Mouse (Mus musculus): Measurements from ENCODE around the gene LTO1.
A peak's percentile ranks its signal among the peaks of the same experiment; 100 is the strongest.

The LTO1 gene

DNA sequence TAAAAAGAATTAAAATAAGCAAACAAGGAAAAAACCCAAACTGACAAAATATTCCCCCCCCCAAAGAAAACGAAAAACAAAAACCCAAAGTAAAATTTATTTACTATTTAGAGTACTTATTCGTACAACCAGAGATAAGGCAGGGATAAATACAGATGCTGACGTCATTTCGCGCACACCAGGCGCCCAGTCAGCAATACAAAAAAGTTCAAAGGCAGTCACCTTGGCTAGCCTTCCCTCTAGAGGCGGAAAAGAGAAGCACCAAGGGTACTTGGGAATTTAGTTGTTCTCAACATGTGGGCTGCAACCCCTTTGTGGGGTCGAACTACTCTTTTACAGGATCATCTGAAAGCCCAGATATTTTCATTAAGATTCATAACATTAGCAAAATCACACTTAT lies 7.1 kb upstream of the LTO1 start:
- DNase-seq (ENCODE audit: low read depth, low spot score), result no peak

DNA sequence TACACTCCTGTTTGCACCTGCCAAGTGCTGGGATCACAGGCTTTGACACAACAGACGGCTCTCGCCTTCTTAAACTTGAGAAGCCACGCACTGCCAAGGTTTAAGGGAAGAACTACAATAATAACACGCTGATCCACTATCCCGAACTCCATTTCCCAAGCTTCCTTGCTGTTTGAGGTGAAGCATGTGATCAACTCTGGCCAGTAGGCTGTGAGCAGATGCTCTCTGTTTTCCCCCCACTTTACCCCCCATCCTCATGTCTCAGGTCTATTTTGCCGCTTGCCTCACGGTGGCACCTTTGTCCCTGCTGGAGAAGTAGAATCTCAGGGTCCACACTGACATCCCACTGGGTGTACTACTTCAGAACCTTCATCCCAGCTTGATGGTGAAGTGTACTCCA lies 6.2 kb upstream of the LTO1 start:
- peak; percentile 91 for DNase-seq (ENCODE audit: low read depth, low spot score)

DNA sequence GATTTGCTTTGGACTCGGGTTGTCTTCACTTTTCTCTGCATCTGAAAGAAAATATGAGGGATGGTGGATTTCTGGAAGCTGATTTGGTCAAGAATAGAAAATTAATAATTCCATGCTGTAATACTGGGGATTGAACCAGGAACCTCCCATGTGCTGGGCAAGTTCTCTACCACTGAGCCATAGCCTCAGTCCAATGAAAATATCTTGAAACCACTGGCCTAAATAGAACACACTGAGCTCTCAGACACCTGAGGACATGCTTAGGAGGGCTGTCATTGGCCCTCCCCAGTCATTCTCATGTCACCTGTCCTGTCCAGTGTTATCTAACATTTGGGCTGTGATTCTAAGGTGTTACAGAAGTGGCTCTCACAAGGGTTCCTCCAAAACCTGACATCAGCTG lies 3.8 kb upstream of the LTO1 start:
- peak; percentile 74 for DNase-seq (ENCODE audit: low read depth, low spot score)

GRCm38 (mm10) chr7:144912897-144913296 lies 2.0 kb upstream of the LTO1 start:
- peak; percentile 94 for DNase-seq (ENCODE audit: low read depth, low spot score)

GRCm38 (mm10) chr7:144914296-144914947 lies 478 bp upstream of the LTO1 start:
- peak; percentile 90 for DNase-seq (ENCODE audit: low read depth, low spot score)

- no peak for DNase-seq (ENCODE audit: low read depth, low spot score)
Observed at GRCm38 (mm10) chr7:144918823-144919222, 3.9 kb downstream of the LTO1 start.

GRCm38 (mm10) chr7:144927591-144927990 lies 12.7 kb downstream of the LTO1 start:
- no peak for DNase-seq (ENCODE audit: low read depth, low spot score)

- no peak for DNase-seq (ENCODE audit: low read depth, low spot score)
Observed at GRCm38 (mm10) chr7:144928009-144928888, 13.3 kb downstream of the LTO1 start.

- no peak for DNase-seq (ENCODE audit: low read depth, low spot score)
Observed at GRCm38 (mm10) chr7:144928889-144929210, 13.9 kb downstream of the LTO1 start.

DNA sequence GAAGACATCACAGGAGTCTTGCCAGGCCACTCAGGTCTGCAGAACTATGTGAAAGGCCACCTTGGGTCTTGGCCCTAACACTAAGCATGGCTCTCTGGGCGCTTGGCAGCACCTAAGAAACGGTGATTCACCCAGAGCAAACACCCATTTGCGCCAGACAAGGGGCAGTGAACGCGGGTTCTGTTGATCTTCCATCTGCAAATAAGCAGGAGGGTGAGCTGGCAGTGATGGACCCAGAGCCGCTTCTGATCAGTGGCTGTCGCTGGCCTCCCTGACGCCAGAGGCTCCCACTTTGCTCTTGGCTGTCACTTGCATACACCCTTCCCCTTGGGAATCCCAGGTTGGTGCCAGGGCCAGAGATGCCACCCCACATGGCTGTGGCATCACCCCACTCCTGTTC lies 14.6 kb downstream of the LTO1 start:
- DNase-seq (ENCODE audit: low read depth, low spot score), result no peak

GRCm38 (mm10) chr7:144929931-144930330 lies 15.0 kb downstream of the LTO1 start:
- no peak for DNase-seq (ENCODE audit: low read depth, low spot score)

- peak; percentile 67 for DNase-seq (ENCODE audit: low read depth, low spot score)
Observed at GRCm38 (mm10) chr7:144931778-144932177, 16.9 kb downstream of the LTO1 start.

GRCm38 (mm10) chr7:144932389-144932937 lies 17.6 kb downstream of the LTO1 start:
- no peak for DNase-seq (ENCODE audit: low read depth, low spot score)

DNA sequence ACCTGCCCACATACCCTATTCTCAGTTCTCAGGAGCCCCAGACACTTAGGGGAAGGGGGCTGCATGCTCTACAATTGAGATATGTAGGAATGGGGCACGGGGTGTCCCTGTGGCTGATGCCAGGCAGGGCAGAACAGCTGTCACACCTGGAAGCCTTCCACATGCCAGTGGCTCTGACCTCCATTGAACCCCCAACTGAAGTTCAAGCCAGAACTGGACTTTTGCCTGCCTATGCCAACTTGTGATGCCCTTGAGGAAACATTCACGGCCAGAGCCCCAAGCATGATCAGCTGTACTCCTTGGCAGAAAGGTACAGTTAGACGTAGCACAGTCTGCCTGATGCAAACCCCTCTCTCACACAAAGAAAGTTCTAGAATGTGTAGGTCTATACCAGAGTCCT lies 18.4 kb downstream of the LTO1 start:
- no peak for DNase-seq (ENCODE audit: low read depth, low spot score)

- DNase-seq (ENCODE audit: low read depth, low spot score), result no peak
Observed at GRCm38 (mm10) chr7:144933796-144934195, 18.9 kb downstream of the LTO1 start.

DNA sequence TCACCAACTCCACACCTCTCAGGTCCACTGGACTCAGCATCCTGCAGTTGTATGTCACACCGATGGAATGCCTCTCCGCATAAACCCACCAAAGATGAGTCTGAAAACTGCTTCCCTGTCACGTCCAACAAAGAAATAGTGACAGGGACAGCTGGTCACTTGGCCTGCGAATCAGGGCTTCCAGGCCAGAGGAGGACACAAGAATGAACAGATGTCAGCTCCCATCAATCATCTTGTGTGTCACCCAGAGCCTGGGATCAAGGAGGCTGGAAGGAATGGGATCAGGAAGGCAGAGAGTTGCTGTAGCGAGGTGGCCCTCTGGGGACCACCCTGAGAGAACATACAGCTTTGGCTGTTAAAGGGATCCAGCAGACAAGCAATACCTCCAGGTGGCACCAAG lies 20.0 kb downstream of the LTO1 start:
- no peak for DNase-seq (ENCODE audit: low read depth, low spot score)

DNA sequence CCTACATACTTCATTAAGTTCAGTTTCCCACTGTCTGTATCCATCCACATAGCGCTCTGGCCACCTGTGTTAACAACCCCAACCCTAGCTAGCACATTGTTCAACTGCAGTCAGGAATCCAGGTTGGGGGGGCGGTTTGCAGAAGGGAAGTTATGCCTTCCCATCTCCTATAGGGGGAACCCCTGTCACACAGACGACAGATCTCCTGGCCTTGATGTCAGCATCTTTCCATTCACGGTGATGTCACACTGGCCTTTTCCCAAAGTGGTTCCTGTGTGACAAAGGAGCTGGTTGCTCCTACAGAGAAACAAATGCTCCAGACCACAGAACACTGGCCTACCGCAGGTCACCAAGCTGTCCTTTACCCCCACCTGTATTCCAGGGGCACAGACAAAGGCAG lies 20.7 kb downstream of the LTO1 start:
- peak; percentile 94 for DNase-seq (ENCODE audit: low read depth, low spot score)

DNA sequence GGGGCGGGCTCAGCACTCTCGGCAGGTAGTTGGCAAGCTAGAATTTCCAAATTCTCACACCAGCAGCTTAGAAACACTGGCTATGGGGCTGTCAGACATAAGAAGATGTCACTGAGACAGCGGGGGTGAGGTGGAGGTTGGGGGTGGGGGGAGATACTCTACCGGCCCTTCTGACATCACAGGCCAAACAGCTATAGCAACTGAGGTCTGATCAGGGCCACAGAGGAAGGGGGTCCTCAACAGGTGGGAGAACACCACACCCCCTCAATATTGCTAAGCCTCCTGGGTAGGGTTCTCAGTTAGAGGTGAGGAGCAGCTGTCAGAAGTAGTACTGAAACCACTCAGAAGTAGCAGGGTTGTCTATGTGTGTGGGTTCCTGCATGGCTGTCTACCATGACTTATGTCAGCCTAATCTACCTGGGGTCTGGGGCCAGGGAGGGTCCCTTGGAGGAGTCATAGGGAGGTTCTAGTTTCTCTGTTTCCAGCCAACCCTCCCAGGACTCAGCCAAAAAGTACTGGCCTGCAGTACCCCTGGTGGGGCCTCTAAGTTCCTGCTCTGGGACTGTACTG lies 21.5 kb downstream of the LTO1 start:
- no peak for DNase-seq (ENCODE audit: low read depth, low spot score)

GRCm38 (mm10) chr7:144937490-144937889 lies 22.6 kb downstream of the LTO1 start:
- peak; percentile 91 for DNase-seq (ENCODE audit: low read depth, low spot score)

DNA sequence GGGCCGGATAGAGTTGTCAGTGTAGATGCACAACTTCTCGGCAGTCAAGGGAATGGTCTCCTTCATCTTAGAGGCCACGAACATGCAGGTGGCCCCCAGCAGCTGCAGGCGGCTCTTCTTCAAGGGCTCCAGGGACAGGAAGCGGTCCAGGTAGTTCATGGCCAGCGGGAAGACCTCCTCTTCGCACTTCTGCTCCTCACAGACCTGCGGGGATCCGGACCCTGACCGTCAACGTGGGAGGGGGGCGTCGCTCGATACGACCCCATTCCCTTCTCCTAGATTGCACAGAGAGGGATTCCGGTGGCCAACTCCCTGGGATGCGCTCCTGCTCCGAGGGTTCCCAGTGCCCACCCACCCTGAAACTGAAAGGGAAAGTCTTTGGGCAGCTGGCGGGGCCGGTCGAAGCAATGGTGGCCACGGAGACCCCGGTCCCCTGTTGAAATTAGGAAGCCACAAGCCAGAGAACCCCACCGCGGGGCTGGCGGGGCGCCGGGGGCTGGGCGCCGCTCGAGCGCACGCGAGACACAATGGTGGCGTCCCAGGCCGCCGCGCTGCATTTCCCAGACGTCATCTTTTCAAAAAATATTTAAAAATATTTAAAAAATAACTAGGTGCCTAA lies 23.1 kb downstream of the LTO1 start:
- DNase-seq (ENCODE audit: low read depth, low spot score), result no peak

DNA sequence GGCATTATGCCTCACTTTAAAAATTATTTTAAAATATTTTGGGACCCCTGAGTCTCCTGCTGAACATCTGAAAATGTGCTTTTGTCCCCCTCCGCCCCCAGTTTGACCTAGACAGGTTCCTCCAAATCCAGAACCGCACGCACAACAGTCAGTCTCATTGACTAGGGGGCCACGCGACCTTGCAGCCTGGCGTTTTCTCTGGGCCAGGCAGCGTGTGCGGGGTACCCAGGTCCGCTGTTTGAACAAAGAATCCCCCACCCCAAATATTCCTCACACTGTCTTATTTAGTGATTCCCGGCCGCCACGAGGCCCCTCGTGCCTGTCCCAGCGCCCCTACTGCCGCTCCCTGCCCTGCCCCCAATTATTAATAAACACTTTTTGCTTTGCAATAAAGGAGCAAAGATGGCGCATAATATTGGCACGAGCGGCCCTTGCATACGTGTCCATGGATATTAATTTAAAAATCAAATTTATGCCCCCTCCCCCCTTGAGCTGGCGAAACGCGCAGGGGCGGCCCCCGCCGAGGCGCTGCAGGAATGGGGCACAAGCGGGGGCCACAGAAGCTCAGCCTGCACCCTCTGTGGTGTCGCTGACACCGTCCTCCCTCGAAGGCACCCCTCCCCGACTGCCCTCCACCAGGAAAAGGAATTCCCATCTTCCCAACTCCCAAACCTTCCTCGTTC lies 23.9 kb downstream of the LTO1 start:
- no peak for DNase-seq (ENCODE audit: low read depth, low spot score)
